Mouse (Mus musculus) forebrain, embryonic 11.5 days (tissue): ENCODE measurements around the gene Tbx6. TPM values are rescaled to one million over a fixed set of nuclear protein-coding genes. Genes with fewer than 3 reads are reported as not detected.
A peak's percentile ranks its signal among the peaks of the same experiment; 100 is the strongest.

Experiments
- ATAC-seq: fragments of 200-750 bp; cut with Nextera tagmentation; replicated peaks from 2 replicates; pipeline ENCODE4 v1.8.0; 2017; ENCODE audit warnings: moderate TSS enrichment; ENCODE audit not compliant: low FRiP score
- DNase-seq: peaks from one replicate; pipeline ENCODE4 v3.0.0-alpha.2; 2017; ENCODE audit warnings: low spot score
- H3K27ac ChIP-seq: fragments of 300-500 bp; sonication (generic); 2 replicates; pipeline ENCODE4 v1.5.1; 2014; ENCODE audit warnings: low read depth, low read length
- H3K27me3 ChIP-seq: fragments of 300-500 bp; sonication (generic); 2 replicates; pipeline ENCODE4 v1.6.1; 2014; ENCODE audit warnings: mild to moderate bottlenecking, low read length, mixed read lengths; ENCODE audit not compliant: control insufficient read depth, insufficient read depth
- H3K36me3 ChIP-seq: fragments of 300-500 bp; sonication (generic); 2 replicates; pipeline ENCODE4 v1.6.1; 2014; ENCODE audit warnings: mild to moderate bottlenecking, low read length, moderate library complexity, mixed read lengths; ENCODE audit not compliant: control insufficient read depth, insufficient read depth
- H3K4me1 ChIP-seq: fragments of 300-500 bp; sonication (generic); replicated peaks from 2 replicates; pipeline ENCODE4 v1.6.1; 2014; ENCODE audit warnings: low read length, mixed read lengths; ENCODE audit not compliant: control insufficient read depth, insufficient read depth
- H3K4me2 ChIP-seq: fragments of 300-500 bp; sonication (generic); 2 replicates; pipeline ENCODE4 v1.6.1; 2014; ENCODE audit warnings: low read depth, mild to moderate bottlenecking, low read length, moderate library complexity, mixed read lengths; ENCODE audit not compliant: severe bottlenecking
- H3K4me3 ChIP-seq: fragments of 300-500 bp; sonication (generic); 2 replicates; pipeline ENCODE4 v1.5.1; 2014; ENCODE audit warnings: low read depth, low read length
- H3K9ac ChIP-seq: fragments of 300-500 bp; sonication (generic); 2 replicates; pipeline ENCODE4 v1.6.1; 2014; ENCODE audit warnings: low read length
- H3K9me3 ChIP-seq: fragments of 300-500 bp; sonication (generic); 2 replicates; pipeline ENCODE4 v1.6.1; 2016; ENCODE audit warnings: low read length, mixed read lengths; ENCODE audit not compliant: control insufficient read depth
- WGBS: fragments of 180-500 bp; shearing (Covaris S2); extraction: QIAGEN DNeasy Blood & Tissue Kit; methylation state at CpG from one replicate; pipeline ENCODE4 v1.1.7; 2014; 5-methylcytosine and 5-hydroxymethylcytosine counted together
- polyA plus RNA-seq: library from polyadenylated mRNA; unstranded; fragments of >200 nt; fragmentation: Nextera tagmentation; extraction: Ambion mirVana; gene quantifications from 2 replicates; pipeline ENCODE4 v1.2.1, GENCODE M21; 2014

Gene Tbx6
- polyA plus RNA-seq, 1 experiment from 2014 or later = 0.28 TPM

DNA sequence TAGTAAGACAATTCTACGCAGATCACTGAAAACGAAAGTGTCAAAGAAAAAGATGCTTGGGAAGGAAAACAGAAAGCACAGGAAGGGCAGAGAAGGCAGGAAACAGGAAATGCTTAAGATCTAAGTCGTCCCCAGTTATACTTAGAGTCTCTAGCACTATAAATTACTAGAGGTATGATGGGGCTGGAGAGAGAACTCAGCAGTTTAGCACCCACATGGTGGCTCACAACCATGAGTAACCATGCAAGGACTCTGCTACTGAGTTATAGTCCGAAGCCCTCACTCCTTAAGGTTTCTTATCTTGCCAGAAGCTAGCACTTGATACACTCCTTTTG is 13.0 kb downstream of the Tbx6 start:
- Histone ChIP-seq H3K4me2 (no peak overlapping the region), H3K9ac (no peak overlapping the region), H3K4me1 (peaks cover 21% of the 10 kb centered on the region), H3K36me3 (peaks cover 11% of the 10 kb centered on the region; the same call in 1 of the 2 replicates), H3K9me3 (no peaks in the 10 kb centered on the region), H3K27me3 (no peaks in the 10 kb centered on the region), H3K4me3 (no peak overlapping the region), H3K27ac (no peak overlapping the region)
- DNase-seq (no peak), ATAC-seq (no peak)
- WGBS = 74% methylated on average over 4 of the region's 4 CpGs

DNA sequence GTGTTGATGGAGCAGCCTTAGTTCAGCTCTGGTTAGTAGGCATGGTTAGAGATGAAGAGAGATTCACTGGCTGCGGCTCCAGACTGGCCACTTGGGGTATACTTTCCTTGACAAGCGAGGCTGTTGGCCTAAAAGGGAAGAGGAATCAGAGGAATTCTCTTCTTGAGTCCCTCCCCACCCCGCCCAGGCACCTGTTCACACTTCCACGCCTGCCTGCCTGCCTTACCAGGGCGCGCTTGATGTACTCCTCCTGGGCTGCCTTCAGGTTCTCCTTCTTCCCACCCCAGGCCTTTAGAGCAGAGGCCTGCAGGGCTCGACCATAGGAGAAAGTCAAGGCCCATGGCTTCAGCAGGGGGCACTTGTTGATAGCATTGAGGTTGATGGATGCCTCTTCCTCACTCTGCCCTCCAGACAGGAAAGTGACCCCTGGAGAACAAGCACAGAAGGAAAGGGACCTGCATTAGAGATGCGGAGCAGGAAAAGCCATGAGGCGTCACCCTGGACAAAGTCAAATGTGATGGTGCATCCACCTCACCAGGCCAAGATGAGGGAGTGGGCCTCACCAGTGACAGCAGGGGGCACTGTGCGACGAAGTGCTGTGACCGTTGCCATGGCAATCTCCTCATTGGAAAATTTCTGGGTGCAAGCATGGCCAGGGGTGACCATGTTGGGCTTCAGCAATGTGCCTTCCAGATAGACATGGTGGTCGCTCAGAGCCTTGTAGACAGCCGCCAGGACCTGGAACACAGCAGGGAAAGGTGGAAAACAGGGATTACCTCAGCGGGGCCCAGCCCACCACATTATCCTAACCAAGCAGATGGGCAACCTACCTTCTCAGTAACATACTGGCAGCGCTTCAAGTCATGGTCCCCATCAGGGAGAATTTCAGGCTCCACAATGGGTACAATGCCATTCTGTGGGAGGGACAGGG is 14.4 kb downstream of the Tbx6 start:
- Histone ChIP-seq H3K4me3 (no peak overlapping the region), H3K27ac (no peak overlapping the region), H3K4me2 (no peak overlapping the region), H3K36me3 (peaks cover 8% of the 10 kb centered on the region; the same call in 1 of the 2 replicates), H3K9me3 (no peaks in the 10 kb centered on the region), H3K4me1 (peaks cover 29% of the 10 kb centered on the region), H3K9ac (no peak overlapping the region), H3K27me3 (no peaks in the 10 kb centered on the region)
- WGBS = 82% methylated on average over 16 of the region's 16 CpGs
- ATAC-seq = no peak
- no peak for DNase-seq

GRCm38 (mm10) chr7:126796350-126796932 is 15.2 kb downstream of the Tbx6 start:
- Histone ChIP-seq H3K9ac (no peak overlapping the region; the same call in 1 of the 2 replicates), H3K4me1 (peaks cover 30% of the 10 kb centered on the region), H3K9me3 (no peaks in the 10 kb centered on the region), H3K4me2 (no peak overlapping the region), H3K36me3 (peaks cover 8% of the 10 kb centered on the region; the same call in 1 of the 2 replicates), H3K27ac (no peak overlapping the region), H3K4me3 (no peak overlapping the region), H3K27me3 (no peaks in the 10 kb centered on the region)
- ATAC-seq (no peak), DNase-seq (no peak)
- 81% methylated on average over 8 of the region's 8 CpGs for WGBS

DNA sequence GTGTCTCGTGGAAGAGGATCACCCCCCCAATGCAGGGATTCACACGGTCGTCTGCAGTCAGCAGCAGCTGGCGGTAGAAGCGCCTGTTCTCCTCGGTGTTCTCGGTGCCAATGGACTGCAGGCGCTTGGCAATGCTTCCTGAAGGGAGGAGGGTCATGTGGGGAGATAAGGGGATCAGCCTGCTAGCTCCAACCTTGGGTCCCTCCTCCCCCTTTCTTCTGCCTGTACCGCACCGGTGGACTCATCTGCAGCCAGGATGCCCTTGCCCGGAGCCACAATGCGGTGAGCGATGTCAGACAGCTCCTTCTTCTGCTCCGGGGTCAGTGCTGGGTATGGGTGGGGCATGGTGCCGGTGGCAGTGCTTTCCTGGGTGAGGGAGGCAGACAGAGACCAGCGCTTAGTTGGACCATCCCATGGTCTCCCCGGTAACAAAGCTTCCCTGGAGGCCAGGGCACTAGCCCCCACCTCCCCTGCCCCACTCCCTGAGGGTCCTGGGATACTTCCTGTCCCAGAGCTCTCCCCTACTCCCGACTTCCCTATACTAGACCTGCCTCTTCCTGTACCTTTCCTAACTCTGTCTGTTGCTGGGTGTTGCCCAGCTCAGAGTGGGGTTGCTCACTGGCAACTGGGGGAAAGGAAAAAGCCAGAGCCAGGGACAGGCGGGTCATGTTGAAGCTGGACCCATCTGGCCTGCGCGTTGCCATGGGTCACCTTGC is 16.3 kb downstream of the Tbx6 start, which contains the start of gene Fam57b:
Gene Fam57b, plus strand, starts transcription at position 258 of the 716 bp plus-strand sequence.
- Histone ChIP-seq H3K4me1 (peaks cover 30% of the 10 kb centered on the region), H3K4me3 (peak within 1 kb of the TSS; percentile 68), H3K36me3 (peaks cover 8% of the 10 kb centered on the region; the same call in 1 of the 2 replicates), H3K9me3 (no peaks in the 10 kb centered on the region), H3K4me2 (peak within 1 kb of the TSS; percentile 97), H3K27me3 (no peaks in the 10 kb centered on the region), H3K9ac (peak within 1 kb of the TSS; percentile 86), H3K27ac (peak within 1 kb of the TSS; percentile 82)
- ATAC-seq (no peak), DNase-seq (no peak)
- 43% methylated on average over 21 of the region's 21 CpGs for WGBS

- under 1% methylated on average over 40 of the region's 40 CpGs for WGBS
Measured at GRCm38 (mm10) chr7:126798127-126799049, 17.1 kb downstream of the Tbx6 start.

GRCm38 (mm10) chr7:126799050-126799467 is 17.8 kb downstream of the Tbx6 start:
- peak; percentile 94 for ATAC-seq
- H3K4me1 ChIP-seq = peaks cover 30% of the 10 kb centered on the region
- H3K36me3 ChIP-seq = peaks cover 11% of the 10 kb centered on the region; the same call in 1 of the 2 replicates
- DNase-seq = peak; percentile 99
- no peaks in the 10 kb centered on the region for H3K9me3 ChIP-seq
- H3K27me3 ChIP-seq = no peaks in the 10 kb centered on the region
- peak overlapping the region; percentile 92 for H3K27ac ChIP-seq
- under 1% methylated on average over 36 of the region's 36 CpGs for WGBS
- H3K9ac ChIP-seq = peak overlapping the region; percentile 86
- peak overlapping the region; percentile 68 for H3K4me3 ChIP-seq
- H3K4me2 ChIP-seq = peak overlapping the region; percentile 97

More at GRCm38 (mm10) chr7:126798127-126799049, 17.1 kb downstream of the Tbx6 start:
- peaks cover 8% of the 10 kb centered on the region; the same call in 1 of the 2 replicates for H3K36me3 ChIP-seq
- H3K9me3 ChIP-seq = no peaks in the 10 kb centered on the region
- peak overlapping the region; percentile 86 for H3K9ac ChIP-seq
- DNase-seq (no peak), ATAC-seq (no peak)
- peak overlapping the region; percentile 97 for H3K4me2 ChIP-seq
- peak overlapping the region; percentile 82 for H3K27ac ChIP-seq
- no peaks in the 10 kb centered on the region for H3K27me3 ChIP-seq
- H3K4me1 ChIP-seq = peaks cover 30% of the 10 kb centered on the region
- peak overlapping the region; percentile 68 for H3K4me3 ChIP-seq

DNA sequence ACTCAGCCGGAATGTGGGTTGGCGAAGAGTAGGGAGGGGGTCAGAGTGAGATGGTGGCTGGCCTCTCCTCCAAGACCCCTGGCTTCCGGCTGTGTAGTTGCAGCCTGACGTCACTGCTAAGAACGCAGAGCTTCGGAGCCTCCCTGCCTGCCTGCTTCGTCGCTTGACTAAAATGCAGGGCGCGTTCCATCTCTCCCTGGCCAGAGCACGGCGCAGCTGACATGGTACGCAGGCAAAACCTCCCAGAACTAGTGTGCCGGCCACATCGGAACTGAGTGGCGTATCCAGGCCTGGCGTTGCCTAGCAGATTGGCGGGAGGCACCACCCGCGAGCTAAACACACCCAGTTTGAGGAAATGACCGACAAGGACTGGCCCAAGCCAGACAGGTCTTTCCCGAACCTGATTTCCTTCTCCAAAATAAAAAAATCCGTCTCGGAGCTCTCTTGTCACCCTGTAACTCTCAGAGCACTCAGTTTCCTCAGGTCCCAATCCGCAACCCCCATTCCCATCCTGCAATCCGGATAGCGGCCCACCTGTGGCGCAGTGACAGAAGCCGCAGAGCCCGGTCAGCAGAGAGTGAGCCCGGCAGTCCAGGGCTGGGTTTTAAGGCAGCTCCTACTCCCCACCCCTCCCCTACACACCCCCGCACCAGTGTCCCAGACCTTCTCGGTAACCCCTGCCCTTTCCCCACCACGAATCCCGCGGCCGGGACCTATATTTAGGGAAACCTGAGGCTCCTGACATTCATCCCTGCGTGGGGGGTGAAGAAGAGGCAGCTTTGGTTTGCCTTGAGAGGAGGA is 18.4 kb downstream of the Tbx6 start:
- Histone ChIP-seq H3K4me1 (peaks cover 30% of the 10 kb centered on the region), H3K9me3 (no peaks in the 10 kb centered on the region), H3K4me3 (peak overlapping the region; percentile 68), H3K4me2 (peak overlapping the region; percentile 79), H3K9ac (peak overlapping the region; percentile 74), H3K27me3 (no peaks in the 10 kb centered on the region), H3K36me3 (peaks cover 12% of the 10 kb centered on the region; the same call in 1 of the 2 replicates), H3K27ac (peak overlapping the region; percentile 92)
- ATAC-seq (peak; percentile 92), DNase-seq (no peak)
- under 1% methylated on average over 38 of the region's 38 CpGs for WGBS
